Mouse (Mus musculus): ENCODE results near the gene Il4i1. TPM values are rescaled to one million over a fixed set of nuclear protein-coding genes. Genes with fewer than 3 reads are reported as not detected.
A peak's percentile ranks its signal among the peaks of the same experiment; 100 is the strongest.

Gene Il4i1
- polyA plus RNA-seq, 1 experiment from 2014 or later = 0.51 TPM

DNA sequence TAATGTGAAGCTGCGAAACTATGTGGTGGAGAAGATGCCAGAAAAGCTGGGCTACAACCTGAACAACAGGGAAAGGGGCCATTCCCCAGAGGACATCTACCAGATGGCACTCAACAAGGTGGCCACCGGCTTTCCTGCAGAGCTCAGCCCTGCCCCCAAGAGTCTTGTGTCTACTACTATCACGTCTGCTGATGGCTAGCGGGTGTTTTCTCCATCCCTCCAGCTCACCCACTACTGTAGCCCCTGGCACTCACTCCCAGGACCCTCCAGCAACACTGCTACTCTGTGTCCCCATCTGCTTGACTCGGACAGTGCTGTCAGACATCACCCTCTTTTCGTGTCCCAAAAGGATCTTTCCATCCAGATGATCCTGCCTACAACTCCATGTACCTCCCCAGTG lies 21.9 kb downstream of the Il4i1 start:
- Histone ChIP-seq H3K9me3 (no peaks in the 10 kb centered on the region), H3K27me3 (replicated peaks) (peaks cover 35% of the 10 kb centered on the region), H3K4me2 (no peak overlapping the region), H3K27ac (replicated peaks) (no peak overlapping the region), H3K4me1 (peaks cover 23% of the 10 kb centered on the region), H3K4me3 (no peak overlapping the region), H3K9ac (no peak overlapping the region), H3K36me3 (peaks cover 28% of the 10 kb centered on the region)
- ATAC-seq (ENCODE audit: extremely low read depth, insufficient number of reproducible peaks, low FRiP score, low TSS enrichment) = no peak
- 82% methylated on average over 6 of the region's 6 CpGs for WGBS

DNA sequence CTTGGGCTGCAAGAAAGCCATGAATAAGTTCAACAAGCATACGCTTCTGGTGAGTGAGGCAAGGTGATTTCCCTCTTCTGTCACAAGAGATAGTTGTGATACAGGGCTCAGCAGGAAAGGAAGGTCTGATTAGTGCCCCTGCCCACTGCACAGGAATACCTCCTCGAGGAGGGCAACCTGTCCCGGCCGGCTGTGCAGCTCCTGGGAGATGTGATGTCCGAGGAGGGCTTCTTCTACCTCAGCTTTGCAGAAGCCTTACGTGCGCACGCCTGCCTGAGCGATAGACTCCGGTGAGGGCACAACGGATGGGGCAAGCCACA lies 22.9 kb downstream of the Il4i1 start:
- H3K27ac ChIP-seq (replicated peaks) = no peak overlapping the region
- peak overlapping the region; percentile 77 for H3K9ac ChIP-seq
- WGBS = 32% methylated on average over 11 of the region's 11 CpGs

DNA sequence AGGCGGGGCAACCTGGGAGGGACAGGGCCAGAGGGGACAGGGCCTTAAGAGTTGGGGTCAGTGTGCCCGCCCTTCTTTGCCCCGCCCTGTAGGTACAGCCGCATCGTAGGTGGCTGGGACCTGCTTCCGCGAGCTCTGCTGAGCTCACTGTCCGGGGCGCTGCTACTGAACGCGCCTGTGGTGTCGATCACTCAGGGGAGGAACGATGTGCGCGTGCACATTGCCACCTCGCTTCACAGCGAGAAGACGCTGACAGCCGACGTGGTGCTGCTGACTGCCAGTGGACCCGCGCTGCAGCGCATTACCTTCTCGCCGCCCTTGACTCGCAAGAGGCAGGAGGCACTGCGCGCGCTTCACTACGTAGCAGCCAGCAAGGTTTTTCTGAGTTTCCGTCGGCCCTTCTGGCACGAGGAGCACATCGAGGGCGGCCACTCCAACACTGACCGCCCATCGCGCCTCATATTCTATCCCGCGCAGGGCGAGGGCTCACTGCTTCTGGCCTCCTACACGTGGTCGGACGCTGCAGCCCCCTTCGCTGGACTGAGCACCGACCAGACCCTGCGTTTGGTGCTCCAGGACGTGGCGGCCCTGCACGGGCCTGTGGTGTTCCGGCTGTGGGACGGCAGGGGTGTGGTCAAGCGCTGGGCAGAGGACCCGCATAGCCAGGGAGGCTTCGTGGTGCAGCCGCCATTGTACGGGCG lies 23.5 kb downstream of the Il4i1 start:
- peaks cover 44% of the 10 kb centered on the region for H3K36me3 ChIP-seq
- no peaks in the 10 kb centered on the region for H3K9me3 ChIP-seq
- H3K4me1 ChIP-seq = peaks cover 23% of the 10 kb centered on the region
- no peak overlapping the region for H3K27ac ChIP-seq (replicated peaks)
- H3K4me2 ChIP-seq = peak overlapping the region; percentile 74
- H3K9ac ChIP-seq = peak overlapping the region; percentile 77
- H3K4me3 ChIP-seq = peak overlapping the region; percentile 47
- whole genome bisulfite sequencing = 1% methylated on average over 58 of the region's 58 CpGs
- H3K27me3 ChIP-seq (replicated peaks) = peaks cover 35% of the 10 kb centered on the region
- ATAC-seq (ENCODE audit: extremely low read depth, insufficient number of reproducible peaks, low FRiP score, low TSS enrichment) = no peak; the same call in 1 of the 2 replicates

More for the DNA sequence above, 22.9 kb downstream of the Il4i1 start:
- ATAC-seq (ENCODE audit: extremely low read depth, insufficient number of reproducible peaks, low FRiP score, low TSS enrichment) = no peak
- H3K4me3 ChIP-seq = peak overlapping the region; percentile 47
- H3K4me1 ChIP-seq = peaks cover 23% of the 10 kb centered on the region
- H3K4me2 ChIP-seq = peak overlapping the region; percentile 74
- no peaks in the 10 kb centered on the region for H3K9me3 ChIP-seq
- peaks cover 35% of the 10 kb centered on the region for H3K27me3 ChIP-seq (replicated peaks)
- H3K36me3 ChIP-seq = peaks cover 39% of the 10 kb centered on the region

DNA sequence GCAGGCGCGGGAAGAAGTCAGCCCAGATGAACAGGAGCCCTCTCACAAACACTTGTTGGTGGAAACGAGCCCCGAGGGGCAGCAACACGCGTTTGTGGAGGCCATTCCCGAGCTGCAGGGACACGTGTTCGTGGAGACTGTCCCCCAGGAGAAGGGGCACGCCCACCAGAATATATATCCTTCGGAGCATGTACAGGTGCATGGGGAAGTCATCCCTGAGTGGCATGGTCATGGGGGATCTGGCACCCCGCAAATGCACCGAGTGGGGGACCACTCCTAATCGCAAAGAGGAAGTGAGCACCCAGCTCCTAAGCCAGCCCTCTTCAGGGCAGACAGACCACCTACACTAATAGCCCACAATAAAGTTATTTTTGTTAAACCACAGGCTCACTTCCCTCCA lies 24.2 kb downstream of the Il4i1 start:
- Histone ChIP-seq H3K9me3 (no peaks in the 10 kb centered on the region), H3K4me3 (peak overlapping the region; percentile 47; the same call in 1 of the 2 replicates), H3K36me3 (peaks cover 52% of the 10 kb centered on the region), H3K27me3 (replicated peaks) (peaks cover 35% of the 10 kb centered on the region), H3K4me1 (peaks cover 21% of the 10 kb centered on the region), H3K9ac (no peak overlapping the region; the same call in 1 of the 2 replicates), H3K27ac (replicated peaks) (no peak overlapping the region), H3K4me2 (peak overlapping the region; percentile 74; the same call in 1 of the 2 replicates)
- ATAC-seq (ENCODE audit: extremely low read depth, insufficient number of reproducible peaks, low FRiP score, low TSS enrichment) = no peak
- 57% methylated on average over 14 of the region's 14 CpGs for WGBS

DNA sequence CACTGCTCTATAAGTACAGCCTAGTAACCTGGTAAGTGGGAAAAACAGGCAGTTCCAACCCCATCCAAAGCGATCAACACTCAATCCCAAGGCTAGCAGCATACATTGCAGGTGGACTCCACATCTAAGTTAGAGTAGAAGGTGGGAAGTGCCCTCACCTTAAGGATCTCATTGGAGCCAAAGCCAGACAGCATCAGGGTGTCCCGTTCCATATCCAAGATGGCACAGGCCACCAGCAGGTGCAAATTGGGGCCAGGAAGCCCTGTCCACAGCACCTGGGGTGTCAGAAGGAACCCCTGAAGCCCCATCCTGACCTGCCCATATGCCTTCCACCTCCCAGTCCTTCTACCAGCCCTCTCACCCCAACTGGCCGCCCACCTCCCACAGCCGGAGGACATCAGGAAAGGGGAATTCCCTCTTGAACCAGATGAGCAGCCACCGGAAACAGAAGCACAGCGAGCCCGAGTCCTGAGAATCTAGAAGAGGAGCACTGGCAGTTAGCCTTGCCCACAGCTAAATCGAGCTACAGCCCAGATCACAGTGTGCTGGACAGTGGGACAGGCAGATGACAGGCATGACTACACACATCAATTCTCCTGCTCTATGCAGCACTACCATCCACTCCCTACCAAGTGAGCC lies 25.8 kb downstream of the Il4i1 start:
- Histone ChIP-seq H3K27ac (replicated peaks) (no peak overlapping the region), H3K9me3 (no peaks in the 10 kb centered on the region), H3K4me3 (no peak overlapping the region), H3K4me1 (peaks cover 15% of the 10 kb centered on the region), H3K4me2 (no peak overlapping the region), H3K9ac (no peak overlapping the region), H3K36me3 (peaks cover 67% of the 10 kb centered on the region), H3K27me3 (replicated peaks) (peaks cover 35% of the 10 kb centered on the region)
- no peak for ATAC-seq (ENCODE audit: extremely low read depth, insufficient number of reproducible peaks, low FRiP score, low TSS enrichment)
- 86% methylated on average over 8 of the region's 8 CpGs for WGBS

DNA sequence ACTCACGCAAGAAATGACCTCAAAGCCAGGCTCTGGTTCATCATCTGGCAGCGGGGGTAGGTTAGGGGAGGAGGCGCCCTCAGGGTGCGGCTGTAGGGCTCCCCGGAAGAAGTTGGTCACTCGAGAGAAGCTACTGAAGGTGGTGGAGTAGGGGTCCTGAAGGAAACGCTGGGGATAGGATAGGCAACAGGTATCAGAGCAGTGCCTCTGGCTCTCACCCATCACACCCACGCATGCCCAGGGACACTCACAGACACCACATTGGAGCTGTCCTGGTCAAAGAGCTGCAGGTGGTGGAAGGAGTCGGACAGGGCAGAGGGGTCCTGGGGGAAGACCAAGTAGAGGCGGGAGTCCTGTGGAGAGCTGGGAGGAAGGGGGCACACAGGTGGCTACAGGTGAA lies 28.8 kb downstream of the Il4i1 start:
- Histone ChIP-seq H3K4me3 (no peak overlapping the region), H3K27ac (replicated peaks) (no peak overlapping the region), H3K4me1 (peaks cover 16% of the 10 kb centered on the region), H3K4me2 (no peak overlapping the region), H3K36me3 (peaks cover 67% of the 10 kb centered on the region), H3K9ac (no peak overlapping the region), H3K27me3 (replicated peaks) (peaks cover 20% of the 10 kb centered on the region), H3K9me3 (no peaks in the 10 kb centered on the region)
- WGBS = 93% methylated on average over 10 of the region's 10 CpGs
- no peak for ATAC-seq (ENCODE audit: extremely low read depth, insufficient number of reproducible peaks, low FRiP score, low TSS enrichment)

DNA sequence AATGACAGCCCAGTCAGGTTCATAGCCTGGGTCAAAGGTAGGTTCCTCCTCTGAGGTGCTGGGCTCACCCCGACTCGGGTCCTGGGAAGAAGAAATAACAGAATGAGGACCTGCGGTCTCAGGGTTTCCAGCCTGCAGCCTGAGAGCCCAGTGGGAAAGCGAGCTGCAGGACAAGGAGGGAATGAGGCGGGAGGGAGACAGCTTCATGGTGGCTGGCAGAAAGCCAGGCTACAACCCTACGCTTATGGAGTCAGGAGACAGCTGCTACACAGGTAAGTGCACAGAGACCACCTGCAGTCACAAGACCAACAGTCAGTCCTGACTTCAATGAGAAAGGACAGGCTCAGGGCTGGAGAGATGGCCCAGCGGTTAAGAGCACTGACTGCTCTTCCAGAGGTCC lies 30.6 kb downstream of the Il4i1 start:
- Histone ChIP-seq H3K9me3 (no peaks in the 10 kb centered on the region), H3K4me3 (peak overlapping the region; percentile 8; the same call in 1 of the 2 replicates), H3K27me3 (replicated peaks) (0 out of 2 replicates have a peak, but pooled peaks cover 5% of the 10 kb centered on the region), H3K4me2 (no peak overlapping the region), H3K27ac (replicated peaks) (no peak overlapping the region), H3K36me3 (peaks cover 59% of the 10 kb centered on the region), H3K9ac (no peak overlapping the region), H3K4me1 (peaks cover 25% of the 10 kb centered on the region)
- WGBS = 90% methylated on average over 7 of the region's 7 CpGs
- ATAC-seq (ENCODE audit: extremely low read depth, insufficient number of reproducible peaks, low FRiP score, low TSS enrichment) = no peak

DNA sequence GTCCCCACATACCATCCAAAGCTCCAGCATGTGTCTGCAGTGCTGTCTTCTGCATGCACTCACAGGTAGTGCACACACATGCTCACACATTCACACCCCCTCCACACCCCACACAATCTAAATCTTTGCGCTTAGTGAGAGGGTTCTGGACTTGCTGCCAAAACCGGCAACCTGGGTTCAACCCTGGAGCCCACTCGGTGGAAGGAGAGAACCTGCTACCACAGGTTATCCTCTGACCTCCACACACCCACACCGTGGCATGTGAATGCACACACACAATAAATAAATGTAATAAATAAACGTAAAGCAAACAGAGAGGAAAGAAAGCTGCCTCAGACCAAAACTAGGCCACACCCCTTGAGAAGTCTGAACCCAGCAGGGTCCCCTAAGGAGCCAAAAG lies 31.6 kb downstream of the Il4i1 start:
- peak overlapping the region; percentile 99; the same call in 1 of the 2 replicates for H3K27ac ChIP-seq (replicated peaks)
- H3K36me3 ChIP-seq = peaks cover 58% of the 10 kb centered on the region
- H3K4me3 ChIP-seq = peak overlapping the region; percentile 82
- peak overlapping the region; percentile 96 for H3K4me2 ChIP-seq
- 72% methylated on average over 5 of the region's 5 CpGs for WGBS
- H3K9ac ChIP-seq = peak overlapping the region; percentile 94
- H3K27me3 ChIP-seq (replicated peaks) = no peaks in the 10 kb centered on the region
- no peak for ATAC-seq (ENCODE audit: extremely low read depth, insufficient number of reproducible peaks, low FRiP score, low TSS enrichment)
- peaks cover 32% of the 10 kb centered on the region for H3K4me1 ChIP-seq
- H3K9me3 ChIP-seq = no peaks in the 10 kb centered on the region

DNA sequence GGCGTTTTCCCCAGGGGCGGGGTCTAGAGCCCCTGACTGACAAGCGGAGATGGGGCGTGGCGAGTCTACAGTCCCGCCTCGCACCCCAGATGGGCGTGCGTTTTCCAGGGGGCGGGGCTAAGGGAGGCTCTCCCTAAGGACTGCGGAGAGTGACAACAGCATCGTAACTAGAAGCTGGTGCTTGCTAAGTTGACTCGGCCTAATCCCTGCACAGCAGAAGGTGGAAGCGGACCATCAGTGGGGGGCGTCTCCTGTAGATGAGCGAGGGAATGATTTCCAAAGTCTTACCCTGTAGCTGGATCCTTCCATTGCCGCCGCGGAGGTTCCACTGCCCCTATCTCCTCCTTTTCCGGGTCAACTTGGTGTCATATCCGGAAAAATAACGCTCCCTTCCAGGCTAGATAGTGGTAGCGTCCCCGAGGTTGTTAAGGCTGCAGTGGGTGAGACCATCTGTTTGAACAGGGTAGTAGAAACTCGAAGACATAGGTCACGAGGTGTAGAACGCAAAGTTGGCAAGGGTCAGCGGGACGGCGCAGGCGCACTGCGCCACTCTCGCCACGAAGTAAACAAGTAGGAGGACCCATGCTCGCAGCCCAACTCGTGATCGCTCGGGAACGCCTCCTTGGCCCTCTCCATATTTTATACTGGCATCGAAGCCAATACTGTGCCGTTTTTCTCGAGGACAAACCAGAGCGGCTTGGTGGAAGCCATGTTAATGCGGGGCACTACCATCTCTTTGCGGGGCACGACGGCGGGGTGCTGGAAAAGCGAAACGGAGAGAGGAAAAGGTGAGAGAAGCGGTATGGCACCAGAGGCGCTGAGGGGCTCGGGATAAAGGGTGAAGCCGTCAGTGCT lies 32.6 kb downstream of the Il4i1 start, which contains the start of the genes Akt1s1 and Tbc1d17:
TSS of gene Akt1s1 (plus strand) at position 431 of the 855 bp plus-strand sequence.
TSS of gene Tbc1d17 (minus strand) at position 519 of the 855 bp plus-strand sequence.
- H3K4me2 ChIP-seq = peak within 1 kb of the TSS; percentile 96
- H3K4me1 ChIP-seq = peaks cover 42% of the 10 kb centered on the region
- WGBS = under 1% methylated on average over 54 of the region's 54 CpGs
- H3K27ac ChIP-seq (replicated peaks) = peak within 1 kb of the TSS; percentile 99
- H3K4me3 ChIP-seq = peak within 1 kb of the TSS; percentile 82
- H3K36me3 ChIP-seq = peaks cover 53% of the 10 kb centered on the region
- peak; percentile 81 for ATAC-seq (ENCODE audit: extremely low read depth, insufficient number of reproducible peaks, low FRiP score, low TSS enrichment)
- H3K9me3 ChIP-seq = no peaks in the 10 kb centered on the region
- no peaks in the 10 kb centered on the region for H3K27me3 ChIP-seq (replicated peaks)
- peak within 1 kb of the TSS; percentile 94 for H3K9ac ChIP-seq

DNA sequence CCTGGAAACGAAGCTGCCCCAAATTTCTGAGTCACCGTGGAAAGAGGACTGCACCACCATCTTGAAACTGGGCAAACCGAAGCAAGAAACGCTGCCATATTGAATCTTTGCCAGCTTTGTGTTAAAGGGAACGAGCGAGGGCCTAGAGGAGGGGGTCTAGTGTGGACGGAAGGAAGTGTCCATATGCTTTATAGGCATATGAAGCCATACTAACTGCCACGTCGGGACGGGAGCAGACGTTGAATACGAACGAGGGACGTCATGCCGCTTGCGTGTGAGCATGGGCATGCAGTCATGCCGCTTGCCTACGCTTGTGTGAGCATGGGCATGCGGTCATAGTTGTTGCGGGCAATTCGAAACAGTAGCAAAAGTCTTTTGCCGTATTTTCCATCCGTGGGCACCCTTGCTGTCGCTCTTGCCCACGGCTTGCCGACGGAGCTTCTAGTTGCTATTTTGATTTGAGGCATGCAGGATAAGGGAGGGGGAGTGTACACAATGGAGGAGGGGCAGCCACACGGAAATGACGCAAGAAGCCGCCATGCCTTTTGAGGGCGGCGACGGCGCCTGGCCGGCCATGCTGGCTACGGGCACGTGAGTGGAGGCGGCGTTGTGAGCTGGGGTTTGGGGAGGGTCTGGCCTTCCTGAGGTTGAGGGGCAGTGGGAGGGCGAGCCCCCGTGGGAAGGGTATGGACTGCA lies 33.4 kb downstream of the Il4i1 start:
- WGBS = under 1% methylated on average over 41 of the region's 41 CpGs
- peak overlapping the region; percentile 94 for H3K9ac ChIP-seq
- peak overlapping the region; percentile 99 for H3K27ac ChIP-seq (replicated peaks)
- H3K4me3 ChIP-seq = peak overlapping the region; percentile 82
- H3K27me3 ChIP-seq (replicated peaks) = no peaks in the 10 kb centered on the region
- peaks cover 47% of the 10 kb centered on the region for H3K4me1 ChIP-seq
- no peaks in the 10 kb centered on the region for H3K9me3 ChIP-seq
- peaks cover 46% of the 10 kb centered on the region for H3K36me3 ChIP-seq
- peak; percentile 53; the same call in 1 of the 2 replicates for ATAC-seq (ENCODE audit: extremely low read depth, insufficient number of reproducible peaks, low FRiP score, low TSS enrichment)
- peak overlapping the region; percentile 96 for H3K4me2 ChIP-seq

Measured in heart, embryonic 13.5 days (tissue).